Mouse (Mus musculus) neutrophil, adult 5-6 weeks (primary cell): ENCODE measurements around the gene H2afy2. TPM values are rescaled to one million over a fixed set of nuclear protein-coding genes. Genes with fewer than 3 reads are reported as not detected.

Source experiments
- ATAC-seq: fragments of 151-379, 151-347 bp; 2 replicates; pipeline ENCODE4 v1.8.0; 2017; ENCODE audit warnings: mild to moderate bottlenecking, moderate TSS enrichment; ENCODE audit not compliant: insufficient number of reproducible peaks, poor library complexity, low FRiP score, severe bottlenecking; ENCODE audit errors: extremely low read depth
- total RNA-seq: library from RNA; stranded (forward); fragments of 200-1000 nt; gene quantifications from 2 replicates; pipeline ENCODE4 v1.2.3, GENCODE M21; 2017

H2afy2 gene
- total RNA-seq, 1 experiment from 2014 or later, result not detected

GRCm38 (mm10) chr10:61788499-61788898, 4.6 kb upstream of the H2afy2 start:
- no peak for ATAC-seq

DNA sequence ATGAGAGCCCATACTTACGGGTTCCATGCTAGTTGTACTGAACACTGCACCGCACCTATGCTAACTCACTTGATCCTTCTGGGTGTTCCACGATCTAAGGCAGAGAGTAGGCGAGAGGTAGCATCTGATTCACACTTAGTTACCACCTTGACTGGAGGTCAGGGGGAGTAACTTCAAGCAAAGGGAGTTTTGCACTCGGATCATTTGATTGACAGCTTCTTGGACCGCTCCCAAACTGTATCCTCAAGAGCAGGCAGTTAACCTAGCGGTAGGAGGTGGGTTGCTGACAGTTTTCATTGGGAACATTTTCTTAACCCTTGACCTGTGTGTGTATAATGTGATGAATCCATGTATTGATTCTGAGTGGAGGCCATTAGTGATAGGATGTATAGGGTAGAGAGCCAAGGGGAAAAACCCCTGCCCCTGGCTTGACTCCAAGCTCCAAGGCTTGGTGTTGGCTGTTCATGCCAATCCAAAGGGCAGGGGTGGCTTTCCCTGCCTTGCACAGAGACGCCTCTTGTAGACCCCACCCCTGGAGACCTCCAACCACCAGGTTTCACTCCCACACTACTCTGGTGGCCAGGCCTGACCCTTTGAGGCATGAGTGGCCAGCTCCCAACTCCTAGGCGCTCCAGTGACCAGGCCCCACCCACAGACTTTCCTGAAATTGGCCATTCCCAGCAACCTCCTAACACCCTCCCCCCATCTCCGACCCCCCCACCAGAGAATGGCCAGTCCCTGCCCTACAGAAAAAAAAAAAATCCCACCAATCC, 3.8 kb upstream of the H2afy2 start:
- ATAC-seq, result no peak

DNA sequence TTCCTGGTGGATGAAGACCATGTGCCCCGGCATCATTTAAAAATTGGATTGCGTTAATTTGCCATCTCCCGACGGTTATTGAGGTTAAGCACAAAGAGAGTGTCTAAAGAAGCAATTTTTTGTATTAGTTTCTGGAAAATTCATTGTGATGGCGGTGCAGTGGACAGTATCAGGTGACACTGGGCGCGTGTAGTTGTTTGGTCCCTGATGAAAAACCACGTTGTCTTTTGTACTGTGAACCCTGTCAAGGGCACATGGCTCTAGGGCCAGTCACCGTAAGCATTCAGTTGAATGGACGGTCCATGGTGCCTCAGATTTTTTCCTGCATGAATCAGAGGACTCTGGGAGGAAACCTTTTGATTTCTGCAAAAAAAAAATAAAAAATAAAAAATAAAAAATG, 467 bp upstream of the H2afy2 start:
- no peak for ATAC-seq

DNA sequence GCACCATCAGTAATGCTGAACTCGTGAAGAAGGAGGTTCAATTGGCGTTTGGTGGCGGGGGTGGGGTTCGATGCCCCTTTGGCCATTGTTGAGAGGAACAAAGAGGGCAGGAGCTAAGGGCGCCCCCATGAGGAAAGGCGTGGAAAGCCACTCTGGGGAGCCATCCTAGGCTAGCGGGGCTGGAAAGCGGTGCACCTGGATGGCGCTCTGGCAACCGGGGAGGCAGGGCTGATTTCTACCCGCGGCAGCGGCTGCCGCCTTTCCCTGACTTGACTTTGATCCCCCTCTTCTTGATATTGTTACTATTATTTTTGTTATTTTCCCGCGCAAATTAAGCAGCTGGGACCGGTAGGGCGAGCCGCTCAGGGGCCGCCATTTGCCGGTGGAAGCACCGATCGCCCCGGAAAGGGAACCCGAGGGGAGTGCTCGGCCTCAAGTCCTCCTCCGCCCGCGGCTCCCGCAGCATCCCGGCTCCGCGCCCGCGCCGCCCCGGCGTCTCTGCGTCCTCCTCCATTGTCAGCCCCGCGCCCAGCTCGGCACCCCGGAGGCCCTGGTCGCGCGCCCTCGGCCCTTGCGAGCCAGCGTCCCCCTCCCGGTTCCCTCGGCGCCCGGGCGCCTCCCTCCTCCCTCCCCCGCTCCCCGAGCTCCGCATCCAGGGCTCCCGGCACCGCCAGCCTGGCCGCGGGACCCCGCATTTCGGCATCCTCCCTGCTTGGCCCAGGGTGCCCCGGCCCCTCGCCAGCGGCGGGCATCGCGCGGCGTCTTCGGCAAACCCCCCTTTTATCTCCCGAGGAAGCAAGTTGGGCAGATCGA, 942 bp downstream of the H2afy2 start:
- no peak for ATAC-seq

- ATAC-seq, result no peak
Observed at GRCm38 (mm10) chr10:61781461-61782128, 2.4 kb downstream of the H2afy2 start.

GRCm38 (mm10) chr10:61766806-61767205, 17.1 kb downstream of the H2afy2 start:
- ATAC-seq, result no peak

GRCm38 (mm10) chr10:61765558-61765957, 18.4 kb downstream of the H2afy2 start:
- ATAC-seq, result no peak

GRCm38 (mm10) chr10:61764689-61765088, 19.3 kb downstream of the H2afy2 start:
- no peak for ATAC-seq

- ATAC-seq, result no peak
Observed at GRCm38 (mm10) chr10:61759869-61760268, 24.1 kb downstream of the H2afy2 start.

DNA sequence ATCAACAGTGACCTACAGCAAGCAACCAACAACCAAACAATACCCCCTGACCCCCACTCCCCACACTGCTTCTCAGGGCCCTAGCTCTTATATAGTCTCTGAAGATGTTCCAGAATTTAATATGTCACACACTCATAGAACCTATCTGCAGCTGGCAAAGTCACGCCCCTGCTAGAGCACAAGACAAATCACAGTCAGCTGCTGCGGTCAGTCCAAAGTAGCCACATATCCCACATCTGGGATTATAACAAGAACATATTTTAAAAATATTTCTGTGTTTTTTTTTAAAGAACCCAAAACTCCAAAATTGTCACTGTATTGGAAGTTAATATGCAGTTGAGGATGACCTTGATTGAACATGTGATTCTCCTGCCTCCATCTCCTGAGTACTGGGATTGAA, 25.0 kb downstream of the H2afy2 start:
- no peak for ATAC-seq

DNA sequence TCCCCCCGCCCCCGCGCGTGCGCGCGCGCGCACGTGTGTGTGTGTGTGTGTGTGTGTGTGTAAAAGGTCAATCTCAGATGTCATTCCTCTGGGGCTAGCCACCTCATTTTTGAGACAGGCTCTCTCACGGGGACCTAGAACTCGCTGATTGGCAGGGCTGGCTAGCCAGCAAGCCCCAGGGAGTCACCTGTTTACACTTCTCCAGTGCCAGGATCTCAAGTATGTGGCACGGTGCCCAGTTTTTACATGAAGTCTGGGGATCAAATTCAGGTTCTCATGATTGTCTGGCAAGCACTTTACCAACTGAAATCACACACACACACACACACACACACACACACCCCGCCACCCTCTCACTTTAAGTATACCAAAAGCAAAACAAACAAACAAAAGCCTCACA, 26.9 kb downstream of the H2afy2 start:
- ATAC-seq, result no peak

DNA sequence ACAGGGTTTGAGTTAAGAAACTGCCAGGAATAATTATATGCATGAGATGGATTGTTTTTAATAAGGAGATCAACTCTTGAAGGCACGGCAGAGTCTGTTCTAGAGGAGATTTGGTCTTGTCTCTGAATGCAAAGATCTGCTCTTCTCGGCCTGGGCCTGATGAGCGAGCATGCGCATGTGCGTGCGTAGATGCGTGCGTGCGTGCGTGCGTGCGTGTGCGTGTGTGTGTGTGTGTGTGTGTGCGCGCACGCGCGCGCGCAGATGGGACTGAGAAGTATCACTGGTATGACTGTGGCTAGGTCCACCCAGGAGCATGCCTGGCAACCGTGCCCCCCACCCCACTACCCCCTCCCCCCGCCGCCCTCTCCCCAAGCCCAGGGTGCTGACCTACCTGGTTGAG, 30.9 kb downstream of the H2afy2 start:
- no peak for ATAC-seq

DNA sequence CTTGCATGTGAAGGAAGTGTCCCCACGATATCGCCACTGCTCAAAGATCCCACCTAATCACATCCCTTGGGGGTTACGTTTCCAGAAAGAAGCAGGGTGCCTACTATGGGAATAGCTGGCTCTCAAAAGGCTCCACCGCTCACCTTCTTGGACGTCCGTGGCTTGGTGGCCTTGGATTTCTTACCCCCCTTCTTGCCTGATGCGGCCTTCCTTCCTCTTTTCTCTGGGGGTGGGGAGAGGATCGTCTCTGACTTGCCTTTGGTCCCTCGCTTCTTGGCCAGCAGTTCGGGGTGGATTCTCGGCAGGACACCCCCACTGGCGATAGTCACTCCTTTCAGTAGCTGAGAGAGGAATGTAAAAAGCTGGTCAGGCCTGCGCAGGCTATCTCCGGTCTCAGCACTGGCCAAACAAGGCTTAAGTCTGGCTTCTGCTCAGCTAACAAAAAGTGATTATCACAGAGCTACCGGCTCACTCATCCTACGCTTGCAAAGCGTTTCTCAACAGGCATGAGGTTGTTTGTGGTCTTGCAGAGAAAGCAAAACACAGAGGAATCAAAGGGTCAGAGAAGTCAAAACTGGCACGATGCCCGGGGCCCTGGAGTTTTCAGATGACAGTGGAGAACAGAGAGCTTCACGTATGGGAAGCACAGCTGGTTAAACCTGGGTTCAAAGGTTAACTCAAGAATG, 32.3 kb downstream of the H2afy2 start:
- ATAC-seq, result no peak

DNA sequence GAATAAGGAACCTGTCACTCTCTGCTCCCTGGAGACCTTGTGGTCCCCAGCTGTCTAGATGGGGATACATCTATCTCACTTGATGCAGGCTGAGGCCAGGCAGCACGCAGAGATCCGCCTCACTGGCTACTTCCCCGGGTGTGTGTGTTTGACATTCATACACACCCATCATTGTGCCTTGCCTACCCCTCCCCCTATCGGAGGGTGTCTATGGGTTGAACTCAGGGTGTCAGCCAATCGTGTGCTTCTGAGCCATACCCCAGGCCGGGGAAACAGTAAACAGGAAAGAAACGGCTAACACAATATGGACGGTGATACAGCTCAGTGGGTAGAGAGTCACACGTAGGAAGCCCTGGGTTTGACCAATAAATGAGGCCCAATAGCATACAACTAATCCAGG, 33.9 kb downstream of the H2afy2 start:
- ATAC-seq, result no peak

DNA sequence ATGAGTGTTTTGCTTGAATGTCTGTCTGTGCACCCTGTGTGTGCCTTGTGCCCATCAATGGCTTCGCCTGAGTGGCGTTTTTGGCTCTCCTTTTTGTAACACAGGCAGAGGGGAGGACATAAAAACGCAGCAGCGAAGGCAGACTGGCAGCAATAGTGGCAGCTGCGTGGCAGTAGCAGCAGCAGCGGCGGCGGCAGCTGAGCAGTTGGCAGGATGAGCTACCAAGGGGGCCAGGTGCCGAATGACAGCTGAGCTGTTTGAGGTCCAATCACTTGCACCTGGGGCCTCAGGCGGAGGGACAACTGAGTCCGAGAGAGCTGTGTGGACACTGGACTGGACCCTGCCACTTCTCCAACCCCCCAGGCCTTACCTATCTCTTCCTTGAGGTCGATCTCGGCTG, 36.6 kb downstream of the H2afy2 start:
- ATAC-seq, result no peak

DNA sequence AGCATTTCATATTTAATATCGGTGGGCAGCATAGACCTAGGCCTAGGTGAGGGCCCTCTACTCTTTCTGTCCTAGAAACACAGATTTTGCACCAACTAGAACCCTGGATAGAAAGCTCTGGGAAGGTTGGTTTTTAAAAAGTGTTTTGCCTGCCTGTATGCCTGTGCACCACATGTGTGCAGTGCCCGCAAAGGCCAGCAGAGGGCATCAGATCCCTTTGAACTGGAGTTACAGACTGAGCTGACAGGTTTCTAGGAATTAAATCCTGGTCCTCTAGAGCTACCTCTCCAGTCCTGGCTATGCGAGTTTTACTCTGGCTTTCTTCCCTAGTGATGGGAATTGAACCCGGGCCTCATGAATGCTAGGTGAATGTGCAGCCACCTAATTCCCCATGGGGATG, 38.8 kb downstream of the H2afy2 start:
- ATAC-seq, result no peak

DNA sequence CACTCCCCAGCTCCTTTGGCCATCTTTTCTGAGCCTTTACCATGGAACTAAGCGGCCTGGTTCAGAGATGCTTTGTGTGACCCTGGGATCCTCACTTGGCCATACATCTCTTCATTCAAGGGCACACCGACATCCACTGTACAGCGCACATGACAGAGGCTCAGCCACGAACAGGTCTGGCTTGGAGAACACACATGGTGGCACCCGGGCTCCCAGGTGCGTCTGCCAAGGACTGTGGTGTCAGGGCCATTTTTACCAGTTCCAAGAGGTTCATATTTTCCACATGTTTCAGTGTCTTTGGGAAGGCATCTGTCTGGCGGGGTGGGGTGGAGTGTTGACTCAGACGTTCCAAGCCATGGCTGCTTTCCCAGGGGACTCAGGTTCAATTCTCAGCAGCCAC, 41.6 kb downstream of the H2afy2 start:
- no peak for ATAC-seq

GRCm38 (mm10) chr10:61741873-61742272, 42.1 kb downstream of the H2afy2 start:
- ATAC-seq, result no peak

- no peak for ATAC-seq
Observed at GRCm38 (mm10) chr10:61741306-61741705, 42.6 kb downstream of the H2afy2 start.
